Mouse (Mus musculus) cortical plate, adult 2 months (tissue): ENCODE measurements at regions not wholly inside any gene's neighbourhood (a gene's known extent, or its start where the extent isn't known, plus 50 kb on each side); places are given as distances from the start of the nearest gene placed in this dataset.

Experiments used
- H3K27ac ChIP-seq: fragments of 200-500 bp; 2 replicates; pipeline ENCODE4 v1.5.1; 2012; ENCODE audit warnings: low read length, control low read depth, inconsistent platforms; ENCODE audit not compliant: insufficient read depth
- H3K4me1 ChIP-seq: fragments of 200-500 bp; 2 replicates; pipeline ENCODE4 v1.6.1; 2011; ENCODE audit warnings: low read length; ENCODE audit not compliant: control insufficient read depth, insufficient read depth
- H3K4me3 ChIP-seq: fragments of 200-500 bp; 2 replicates; pipeline ENCODE4 v1.5.1; 2011; ENCODE audit warnings: mild to moderate bottlenecking, low read length, control low read depth; ENCODE audit not compliant: insufficient read depth
- CTCF ChIP-seq: fragments of 200-500 bp; IDR thresholded peaks from 2 replicates; pipeline ENCODE4 v1.5.1; 2011; ENCODE audit warnings: mild to moderate bottlenecking, control low read depth, low read length; ENCODE audit not compliant: insufficient read depth; ENCODE audit errors: extremely low read depth
- POLR2A ChIP-seq: fragments of 200-500 bp; IDR thresholded peaks from 2 replicates; pipeline ENCODE4 v1.6.1; 2011; ENCODE audit warnings: mild to moderate bottlenecking, low read length, control low read depth; ENCODE audit not compliant: insufficient read depth; ENCODE audit errors: extremely low read depth

GRCm38 (mm10) chr6:140187106-140187505 lies 145.8 kb upstream of the Plcz1 start:
- no peak for TF ChIP-seq CTCF
- no peak for TF ChIP-seq POLR2A
- H3K4me1 ChIP-seq: no peaks in the 10 kb centered on the region
- no peak overlapping the region for H3K27ac ChIP-seq
- H3K4me3 ChIP-seq: no peak overlapping the region

DNA sequence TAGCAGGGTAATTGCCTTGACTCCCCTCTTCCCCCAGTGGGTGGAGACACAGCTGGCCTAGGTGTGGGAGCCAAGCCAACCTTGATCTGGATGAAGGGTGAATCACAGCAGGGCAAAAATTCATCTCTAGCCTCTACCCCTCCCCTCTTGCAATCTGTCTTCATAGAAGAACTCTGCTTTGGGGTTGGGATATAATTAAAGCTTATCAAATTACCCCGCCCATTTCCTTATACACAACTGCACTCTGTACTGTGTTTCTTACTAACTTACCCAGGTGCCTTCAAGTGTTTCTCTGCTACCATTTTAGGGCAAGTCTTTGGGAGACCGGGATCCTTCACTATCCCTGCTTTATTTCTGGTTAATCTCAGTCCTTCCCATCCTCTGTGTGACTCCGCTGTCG lies 138.7 kb upstream of the Plcz1 start:
- Histone ChIP-seq H3K4me1 (no peaks in the 10 kb centered on the region), H3K4me3 (no peak overlapping the region), H3K27ac (no peak overlapping the region)
- TF ChIP-seq POLR2A (no peak), CTCF (no peak)

DNA sequence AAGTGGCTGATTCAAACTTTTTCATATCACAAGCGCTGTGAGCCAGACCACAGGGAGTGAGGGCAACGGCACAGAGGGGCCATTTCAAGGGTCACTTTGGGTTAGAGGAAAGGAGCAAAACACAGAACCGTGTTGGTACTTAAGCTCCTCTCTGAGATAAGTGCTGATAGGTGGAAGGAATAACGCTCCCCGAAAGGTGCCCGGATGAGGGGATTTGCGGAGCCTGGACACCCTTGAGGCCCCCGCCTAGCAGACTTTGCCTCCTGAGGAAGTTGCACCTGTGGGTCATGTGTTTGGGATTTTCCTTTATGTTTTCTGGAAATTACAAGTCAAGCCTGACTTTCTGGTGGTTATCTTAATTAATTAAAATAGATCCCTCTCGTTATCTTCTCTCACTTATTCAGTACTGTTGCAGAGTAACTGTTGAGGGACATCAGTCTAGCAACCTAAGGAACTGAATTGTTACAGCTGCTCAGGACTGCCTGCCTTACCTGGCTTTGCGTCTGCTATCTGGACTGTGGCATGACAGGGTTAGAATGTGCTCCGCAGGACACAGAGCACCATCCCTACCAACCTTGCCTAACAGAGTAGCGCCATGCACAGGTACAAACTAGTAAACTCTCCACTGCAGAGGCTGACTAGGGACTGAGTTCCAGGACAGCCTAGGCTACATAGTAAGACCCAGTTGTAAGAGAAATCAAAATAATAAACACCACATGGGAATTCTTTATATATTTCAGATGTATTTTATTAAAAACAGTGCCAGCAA lies 137.4 kb upstream of the Plcz1 start:
- TF ChIP-seq POLR2A: no peak
- no peak for TF ChIP-seq CTCF
- no peak overlapping the region for H3K27ac ChIP-seq
- no peak overlapping the region for H3K4me3 ChIP-seq
- no peaks in the 10 kb centered on the region for H3K4me1 ChIP-seq

DNA sequence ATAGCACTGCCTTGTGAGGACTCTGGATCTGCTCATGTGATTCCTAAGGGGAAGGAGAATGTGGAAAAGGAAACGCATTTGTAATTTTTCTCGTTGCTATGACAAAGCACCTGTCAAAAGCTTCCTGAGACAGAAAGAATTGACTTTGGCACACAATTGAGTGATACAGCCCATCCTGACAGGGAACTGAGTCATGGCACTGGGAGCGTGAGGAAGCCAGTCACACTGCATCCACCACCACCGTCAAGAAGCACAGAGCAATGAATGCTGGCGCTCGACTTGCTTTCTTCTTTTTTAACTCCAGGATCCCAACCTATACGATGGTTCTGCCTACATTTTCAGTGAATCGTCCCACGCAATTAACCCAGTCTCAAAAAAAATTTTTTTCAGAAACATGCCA lies 131.5 kb upstream of the Plcz1 start:
- Histone ChIP-seq H3K27ac (no peak overlapping the region), H3K4me3 (no peak overlapping the region), H3K4me1 (no peaks in the 10 kb centered on the region)
- TF ChIP-seq POLR2A: no peak
- no peak for TF ChIP-seq CTCF

DNA sequence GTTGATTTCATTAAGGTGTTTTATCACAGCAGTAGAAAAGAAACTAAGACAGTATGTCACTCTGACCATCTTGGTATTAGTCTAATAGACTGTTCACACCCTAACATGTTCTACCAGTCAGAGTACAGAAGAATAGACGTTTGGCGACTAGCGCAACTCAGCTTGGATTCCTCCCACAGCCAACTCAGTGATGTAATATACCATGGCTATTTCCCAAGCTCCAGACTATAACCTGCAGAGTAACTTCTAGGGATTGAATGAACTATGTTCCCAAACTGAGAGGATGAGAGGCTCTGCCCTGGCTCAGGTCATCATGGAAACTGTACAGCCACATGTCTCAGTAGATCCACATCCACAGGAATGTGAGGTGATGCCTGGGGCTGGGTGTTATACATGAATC lies 128.6 kb upstream of the Plcz1 start:
- Histone ChIP-seq H3K4me3 (no peak overlapping the region), H3K4me1 (no peaks in the 10 kb centered on the region), H3K27ac (no peak overlapping the region)
- no peak for TF ChIP-seq CTCF
- TF ChIP-seq POLR2A: no peak

DNA sequence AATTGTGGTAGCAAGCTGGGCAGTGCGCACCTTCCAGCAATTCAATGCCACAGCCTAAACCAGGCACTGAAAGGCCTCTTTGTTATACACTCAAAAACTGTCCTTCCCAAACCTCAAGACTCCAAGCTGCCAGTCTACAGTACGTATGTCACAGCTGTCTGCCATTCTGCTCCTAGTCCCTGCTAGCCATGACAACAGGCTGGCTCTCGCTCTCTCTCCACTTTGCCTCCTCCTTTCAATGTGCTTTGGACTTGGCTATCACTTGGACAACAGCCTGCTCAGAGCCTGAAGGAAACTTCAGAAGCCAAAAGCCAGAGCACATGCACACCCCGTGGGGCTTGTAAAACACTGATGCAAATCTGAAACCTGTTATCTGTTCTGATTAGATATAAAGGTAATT lies 125.9 kb upstream of the Plcz1 start:
- no peak overlapping the region for H3K4me3 ChIP-seq
- TF ChIP-seq POLR2A: no peak
- TF ChIP-seq CTCF: no peak
- H3K27ac ChIP-seq: no peak overlapping the region
- H3K4me1 ChIP-seq: no peaks in the 10 kb centered on the region

DNA sequence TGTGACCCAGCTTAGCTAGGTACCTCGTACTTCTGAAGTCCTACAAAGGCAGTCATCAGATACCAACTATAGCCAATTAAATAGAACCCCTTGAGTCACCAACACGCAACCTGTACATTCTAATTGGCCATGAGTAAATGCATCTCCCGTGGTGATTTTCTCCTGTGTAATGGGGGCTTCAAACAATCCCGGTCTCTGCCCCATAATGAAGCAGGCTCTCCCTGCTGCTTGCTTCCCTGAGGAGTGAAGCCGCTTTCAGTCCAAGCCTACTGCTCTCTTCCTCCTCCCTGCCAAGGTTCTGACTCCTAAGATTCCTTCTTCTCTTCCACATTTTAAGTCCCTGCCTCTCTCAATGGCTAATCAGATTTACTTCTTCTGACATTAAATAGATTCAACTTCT lies 121.5 kb upstream of the Plcz1 start:
- no peak for TF ChIP-seq POLR2A
- TF ChIP-seq CTCF: no peak
- Histone ChIP-seq H3K4me3 (no peak overlapping the region), H3K4me1 (no peaks in the 10 kb centered on the region), H3K27ac (no peak overlapping the region)

DNA sequence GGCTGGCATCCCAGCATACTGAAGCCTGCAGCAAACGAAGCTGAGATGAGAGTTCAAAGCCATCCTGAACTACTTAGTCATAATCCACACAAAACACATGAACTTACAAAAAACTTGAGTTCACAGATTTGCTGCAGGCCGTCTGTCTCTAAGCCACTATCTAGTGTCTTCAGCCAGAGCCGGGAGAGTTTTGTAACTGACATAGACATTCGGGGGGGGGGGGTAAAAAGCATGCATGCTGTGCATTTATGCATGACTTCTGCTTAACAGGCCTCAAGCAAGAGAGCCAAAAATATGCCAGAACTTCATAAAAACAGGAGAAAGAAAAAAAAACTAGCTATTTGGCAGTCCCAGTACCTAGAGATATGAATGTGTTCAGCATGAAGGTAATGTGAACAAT lies 120.2 kb upstream of the Plcz1 start:
- no peak overlapping the region for H3K27ac ChIP-seq
- no peak overlapping the region for H3K4me3 ChIP-seq
- TF ChIP-seq POLR2A (no peak), CTCF (no peak)
- no peaks in the 10 kb centered on the region for H3K4me1 ChIP-seq

DNA sequence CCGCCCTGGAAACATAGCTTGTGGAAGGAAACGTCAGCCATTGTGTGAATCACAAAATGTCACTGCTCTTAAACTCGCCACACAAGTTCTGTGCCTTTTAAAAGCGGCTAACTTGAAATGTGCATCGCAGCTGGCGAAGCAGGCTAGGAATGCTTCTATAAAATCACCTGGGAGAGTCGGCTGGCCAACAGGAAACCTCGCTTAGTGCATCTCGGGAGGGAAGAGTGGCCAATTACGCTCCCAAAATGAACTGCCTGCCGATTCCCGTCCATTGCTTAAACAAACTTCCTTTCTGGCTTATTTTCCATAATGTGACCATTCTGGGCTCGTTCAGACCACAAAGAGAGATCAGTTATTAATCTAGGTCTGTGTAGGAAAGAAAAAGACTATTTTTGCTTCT lies 119.7 kb upstream of the Plcz1 start:
- H3K4me1 ChIP-seq: no peaks in the 10 kb centered on the region
- no peak overlapping the region for H3K27ac ChIP-seq
- no peak overlapping the region for H3K4me3 ChIP-seq
- no peak for TF ChIP-seq CTCF
- TF ChIP-seq POLR2A: no peak

- Histone ChIP-seq H3K4me1 (no peaks in the 10 kb centered on the region; the same call in 1 of the 2 replicates), H3K4me3 (no peak overlapping the region), H3K27ac (no peak overlapping the region)
- TF ChIP-seq CTCF (no peak), POLR2A (no peak)
These were observed 117.7 kb upstream of the Plcz1 start for GRCm38 (mm10) chr6:140158986-140159385.

GRCm38 (mm10) chr6:140157375-140157774 lies 116.1 kb upstream of the Plcz1 start:
- H3K27ac ChIP-seq: no peak overlapping the region
- no peak overlapping the region for H3K4me3 ChIP-seq
- H3K4me1 ChIP-seq: no peaks in the 10 kb centered on the region; the same call in 1 of the 2 replicates
- no peak for TF ChIP-seq POLR2A
- no peak for TF ChIP-seq CTCF
